Mouse (Mus musculus): Measurements from ENCODE around the gene Gm9857. TPM values are rescaled to one million over a fixed set of nuclear protein-coding genes. Genes with fewer than 3 reads are reported as not detected.

Gene Gm9857
- not detected for total RNA-seq (2023)

GRCm38 (mm10) chr3:108940001-108940633 is at the start of gene Gm9857:
Gene Gm9857, minus strand, starts transcription at chr3:108940445.

GRCm38 (mm10) chr3:108939573-108939972 is 672 bp downstream of the Gm9857 start, which contains the start of gene Henmt1:
Gene Henmt1, plus strand, starts transcription at chr3:108939873.

GRCm38 (mm10) chr3:108911548-108912413 is 28.5 kb downstream of the Gm9857 start, which contains the start of gene Prpf38b:
Gene Prpf38b, minus strand, starts transcription at chr3:108911727.

Other genes with a start within 250 kb of the Gm9857 start
- 7.6 TPM for gene Gpsm2, start 218.1 kb downstream of the Gm9857 start, total RNA-seq (2023)
- gene Aknad1, start 200.8 kb downstream of the Gm9857 start, total RNA-seq (2023) = not detected
- 71.6 TPM for gene Stxbp3, start 99.9 kb downstream of the Gm9857 start, total RNA-seq (2023)
- 0.34 TPM for gene Fndc7, start 50.4 kb downstream of the Gm9857 start, total RNA-seq (2023)
- gene Prpf38b, start 28.7 kb downstream of the Gm9857 start, total RNA-seq (2023) = 196 TPM
- gene Henmt1, start 572 bp downstream of the Gm9857 start, total RNA-seq (2023) = 0.46 TPM
- gene Fam102b, start 87.2 kb upstream of the Gm9857 start, total RNA-seq (2023) = 10.1 TPM
- gene Slc25a54, start 140.0 kb upstream of the Gm9857 start, total RNA-seq (2023) = not detected
- 3.6 TPM for gene Slc25a24, start 182.7 kb upstream of the Gm9857 start, total RNA-seq (2023)